Mouse (Mus musculus) olfactory bulb, adult 2 months (tissue): Measurements from ENCODE around the gene Abca13.

Experiments
- CTCF ChIP-seq: fragments of 200-500 bp; IDR thresholded peaks from 2 replicates; pipeline ENCODE4 v1.5.1; 2012; ENCODE audit warnings: low read depth, mild to moderate bottlenecking, low read length, moderate library complexity; ENCODE audit not compliant: insufficient read depth
- POLR2A ChIP-seq: fragments of 200-500 bp; IDR thresholded peaks from 2 replicates; pipeline ENCODE4 v1.6.1; 2012; ENCODE audit warnings: mild to moderate bottlenecking, low read depth, low read length, moderate library complexity; ENCODE audit not compliant: insufficient read depth

DNA sequence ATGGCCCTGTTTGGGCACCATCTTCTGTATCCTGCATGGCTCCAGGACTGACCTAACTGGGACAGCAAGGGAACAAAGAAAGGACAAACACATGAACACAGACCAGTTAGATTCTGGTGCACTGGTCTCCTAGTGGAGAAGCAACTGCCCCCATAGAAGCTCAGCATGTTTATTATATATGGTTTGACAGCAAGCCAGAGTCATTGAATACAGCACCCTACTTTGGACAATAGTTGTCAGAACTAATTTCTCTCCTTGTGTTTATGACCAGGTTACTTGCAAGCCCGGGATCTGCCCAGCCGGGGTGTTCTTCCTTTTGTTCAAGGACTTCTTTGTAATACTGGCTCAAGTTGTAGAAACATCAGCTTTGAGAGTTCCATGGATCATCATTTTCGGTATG, 28.8 kb downstream of the Abca13 start:
- TF ChIP-seq POLR2A (no peak), CTCF (no peak)
